Mouse (Mus musculus): ENCODE measurements around the gene Nudt8.

DNA sequence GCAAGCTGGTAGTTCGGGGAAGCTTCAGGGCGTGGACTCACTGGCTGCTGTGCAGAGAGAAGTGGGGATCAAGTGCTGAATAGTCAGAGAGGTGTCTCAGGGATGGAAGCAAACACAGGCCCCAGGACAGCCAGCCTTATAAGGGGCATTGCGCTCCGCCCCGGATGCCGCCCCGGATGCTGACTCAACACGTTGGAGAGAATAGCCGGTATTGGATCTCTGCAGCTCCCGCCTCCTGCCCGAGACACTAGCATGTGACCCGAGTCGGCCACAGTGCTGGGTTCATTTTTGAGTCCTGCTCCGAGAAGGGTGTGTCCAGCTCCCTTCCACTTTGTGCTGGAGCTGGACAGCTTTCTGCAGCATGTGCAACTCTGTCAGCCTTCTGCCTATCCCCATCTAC, 41.7 kb downstream of the Nudt8 start:
- TF ChIP-seq CTCF (IDR thresholded peaks at IDR 0.05; ENCODE audit: borderline replicate concordance, insufficient read depth, low read length) (no peak), POLR2A (IDR thresholded peaks at IDR 0.05; ENCODE audit: low read depth, low read length) (no peak)
